8 mouse cellular contexts compared by ENCODE assay signal in the genomic region with DNA sequence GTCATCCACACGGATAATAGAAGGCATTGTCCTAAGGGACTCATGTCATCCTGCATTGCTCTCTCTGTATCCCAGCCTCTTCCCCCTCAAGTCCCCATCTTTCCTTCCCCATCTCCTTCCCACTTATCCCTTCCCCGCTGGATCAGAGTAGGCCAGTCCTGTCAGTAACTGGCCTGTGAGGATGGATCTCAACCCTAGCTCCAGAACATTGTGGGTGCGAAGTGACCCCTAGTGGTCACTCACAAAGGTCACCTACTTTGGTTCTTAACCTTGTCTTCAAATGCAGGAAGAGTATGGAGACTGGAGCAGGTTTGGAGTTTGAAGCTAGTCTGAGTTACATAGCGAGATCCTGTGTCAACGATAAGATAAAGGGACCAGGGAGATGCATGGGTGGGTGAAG. TPM values are rescaled to one million over a fixed set of nuclear protein-coding genes. Genes with fewer than 3 reads are reported as not detected.
A peak's percentile ranks its signal among the peaks of the same experiment; 100 is the strongest.
DNase-seq lines count a peak whose midpoint lies in the region; ATAC-seq lines count a peak whose summit lies in the region.

No protein-coding gene starts in this region.

- H3K4me2 ChIP-seq in midbrain, embryonic 14.5 days (ENCODE audit: low read length), result no peak overlapping the region
- H3K4me2 ChIP-seq in midbrain, embryonic 15.5 days, result no peak overlapping the region
- H3K4me2 ChIP-seq in heart, embryonic 16.5 days (ENCODE audit: low read depth, low read length), result peak overlapping the region; percentile 33; the same call in 1 of the 2 replicates

- H3K9ac ChIP-seq in midbrain, embryonic 14.5 days (replicated peaks; ENCODE audit: low read length), result no peak overlapping the region
- H3K9ac ChIP-seq in midbrain, embryonic 15.5 days, result no peak overlapping the region
- H3K9ac ChIP-seq in heart, embryonic 16.5 days (ENCODE audit: low read length), result no peak overlapping the region

- no peak overlapping the region for H3K4me3 ChIP-seq in midbrain, embryonic 14.5 days (replicated peaks; ENCODE audit: low read depth, low read length)
- H3K4me3 ChIP-seq in midbrain, embryonic 15.5 days, result no peak overlapping the region
- no peak overlapping the region for H3K4me3 ChIP-seq in heart, embryonic 16.5 days (ENCODE audit: low read length)

- DNase-seq in midbrain, embryonic 14.5 days, result peak; percentile 78
- DNase-seq in adrenal gland, adult 2 months, result peak; percentile 54
- peak; percentile 88 for DNase-seq in embryo, embryonic 10 days (ENCODE audit: low spot score)
- peak; percentile 51 to 52 for DNase-seq in layer of hippocampus, postnatal 10 days (ENCODE audit: low spot score in 2 of 2)
- DNase-seq in thymus, postnatal 4 days, result peak; percentile 53

- no peaks in the 10 kb centered on the region for H3K4me1 ChIP-seq in midbrain, embryonic 14.5 days (ENCODE audit: control insufficient read depth, insufficient read depth, low read length)
- no peaks in the 10 kb centered on the region for H3K4me1 ChIP-seq in midbrain, embryonic 15.5 days
- peaks cover 13% of the 10 kb centered on the region for H3K4me1 ChIP-seq in heart, embryonic 16.5 days (ENCODE audit: control insufficient read depth, insufficient read depth, low read length)

- H3K36me3 ChIP-seq in midbrain, embryonic 14.5 days (ENCODE audit: control insufficient read depth, insufficient read depth, low read length), result no peaks in the 10 kb centered on the region
- no peaks in the 10 kb centered on the region for H3K36me3 ChIP-seq in midbrain, embryonic 15.5 days (replicated peaks)
- H3K36me3 ChIP-seq in heart, embryonic 16.5 days (ENCODE audit: control insufficient read depth, insufficient read depth), result no peaks in the 10 kb centered on the region

- no peaks in the 10 kb centered on the region for H3K27me3 ChIP-seq in midbrain, embryonic 14.5 days (ENCODE audit: control insufficient read depth, insufficient read depth, low read length)
- H3K27me3 ChIP-seq in midbrain, embryonic 15.5 days (replicated peaks), result no peaks in the 10 kb centered on the region
- H3K27me3 ChIP-seq in heart, embryonic 16.5 days (ENCODE audit: control insufficient read depth, insufficient read depth, low read length), result no peaks in the 10 kb centered on the region

- WGBS in midbrain, embryonic 14.5 days, result 38% methylated on average over 5 of the region's 5 CpGs
- 38% methylated on average over 5 of the region's 5 CpGs for WGBS in midbrain, embryonic 15.5 days
- WGBS in heart, embryonic 16.5 days, result 16% methylated on average over 5 of the region's 5 CpGs

- H3K9me3 ChIP-seq in midbrain, embryonic 14.5 days (ENCODE audit: control insufficient read depth, low read length), result no peaks in the 10 kb centered on the region
- H3K9me3 ChIP-seq in midbrain, embryonic 15.5 days, result no peaks in the 10 kb centered on the region
- no peaks in the 10 kb centered on the region for H3K9me3 ChIP-seq in heart, embryonic 16.5 days (replicated peaks; ENCODE audit: control insufficient read depth, low read length)

- no peak overlapping the region for H3K27ac ChIP-seq in midbrain, embryonic 14.5 days (replicated peaks; ENCODE audit: low read depth, low read length)
- H3K27ac ChIP-seq in midbrain, embryonic 15.5 days, result no peak overlapping the region
- peak overlapping the region; percentile 71 for H3K27ac ChIP-seq in heart, embryonic 16.5 days (ENCODE audit: low read length)

- no peak for ATAC-seq in midbrain, embryonic 14.5 days (ENCODE audit: low FRiP score, low TSS enrichment)
- ATAC-seq in midbrain, embryonic 15.5 days (replicated peaks), result no peak
- ATAC-seq in heart, embryonic 16.5 days (replicated peaks; ENCODE audit: extremely low read depth, insufficient read depth, low FRiP score), result peak; percentile 64
- peak; percentile 76 for ATAC-seq in megakaryocyte-erythroid progenitor cell, adult 5-6 weeks (replicated peaks; ENCODE audit: low FRiP score, low TSS enrichment, poor library complexity, severe bottlenecking)

RNA-seq across cellular contexts. Expression of a gene that starts 7.7 kb away (rescaled TPM):
- polyA plus RNA-seq in midbrain, embryonic 14.5 days (2014; fragmentation: Nextera tagmentation; extraction: Ambion mirVana), result 0.16 TPM in 1 of 2 replicates, not detected in the other
- not detected in 2 replicates for polyA plus RNA-seq in midbrain, embryonic 15.5 days (2015; fragmentation: Nextera tagmentation; extraction: Ambion mirVana)
- total RNA-seq in adrenal gland, adult 2 months (2021), result under 1 TPM; 0.41 to 0.63 TPM
- polyA plus RNA-seq in adrenal gland, adult 2 months (2012; rRNA removed), result not detected in 2 replicates
- 0.21 and 2.7 TPM in 2 replicates for polyA plus RNA-seq in heart, embryonic 16.5 days (2015; fragmentation: Nextera tagmentation; extraction: Ambion mirVana)
- not detected for total RNA-seq in layer of hippocampus, postnatal 10 days (2021)
- not detected in 2 replicates for total RNA-seq in megakaryocyte-erythroid progenitor cell, adult 5-6 weeks (2014; fragmentation: Nextera tagmentation)
- not detected in 2 replicates for total RNA-seq in megakaryocyte-erythroid progenitor cell, adult 5-6 weeks (2017)

RNA-seq across cellular contexts. Expression of a gene that starts 30.4 kb away (rescaled TPM):
- polyA plus RNA-seq in midbrain, embryonic 14.5 days (2014; fragmentation: Nextera tagmentation; extraction: Ambion mirVana), result 113 and 136 TPM in 2 replicates
- polyA plus RNA-seq in midbrain, embryonic 15.5 days (2015; fragmentation: Nextera tagmentation; extraction: Ambion mirVana), result 151 and 155 TPM in 2 replicates
- 10 to 100 TPM; 40.5 to 58.2 TPM for total RNA-seq in adrenal gland, adult 2 months (2021)
- polyA plus RNA-seq in adrenal gland, adult 2 months (2012; rRNA removed), result 3.4 and 3.8 TPM in 2 replicates
- 101 and 107 TPM in 2 replicates for polyA plus RNA-seq in heart, embryonic 16.5 days (2015; fragmentation: Nextera tagmentation; extraction: Ambion mirVana)
- total RNA-seq in layer of hippocampus, postnatal 10 days (2021), result 10 to 100 TPM; 85.0 to 91.7 TPM
- 59.7 and 60.5 TPM in 2 replicates for total RNA-seq in megakaryocyte-erythroid progenitor cell, adult 5-6 weeks (2014; fragmentation: Nextera tagmentation)
- 178 and 200 TPM in 2 replicates for total RNA-seq in megakaryocyte-erythroid progenitor cell, adult 5-6 weeks (2017)

RNA-seq across cellular contexts. Expression of a gene that starts 47.4 kb away (rescaled TPM):
- polyA plus RNA-seq in midbrain, embryonic 14.5 days (2014; fragmentation: Nextera tagmentation; extraction: Ambion mirVana), result 8.6 and 11.8 TPM in 2 replicates
- 5.3 and 5.4 TPM in 2 replicates for polyA plus RNA-seq in midbrain, embryonic 15.5 days (2015; fragmentation: Nextera tagmentation; extraction: Ambion mirVana)
- 10 to 100 TPM; 34.0 to 37.4 TPM for total RNA-seq in adrenal gland, adult 2 months (2021)
- 14.1 and 15.1 TPM in 2 replicates for polyA plus RNA-seq in adrenal gland, adult 2 months (2012; rRNA removed)
- polyA plus RNA-seq in heart, embryonic 16.5 days (2015; fragmentation: Nextera tagmentation; extraction: Ambion mirVana), result 6.9 and 10.0 TPM in 2 replicates
- total RNA-seq in layer of hippocampus, postnatal 10 days (2021), result 10 to 100 TPM; 78.0 to 78.1 TPM
- 6.8 and 12.2 TPM in 2 replicates for total RNA-seq in megakaryocyte-erythroid progenitor cell, adult 5-6 weeks (2014; fragmentation: Nextera tagmentation)
- total RNA-seq in megakaryocyte-erythroid progenitor cell, adult 5-6 weeks (2017), result 5.9 TPM in 2 replicates

Comparison
In these comparisons a context has a peak if more than half of its experiments do, and no peak if none do; other contexts are left out.
1. ATAC-seq: peak in heart, embryonic 16.5 days (single experiment) and megakaryocyte-erythroid progenitor cell, adult 5-6 weeks (single experiment); none in midbrain, embryonic 14.5 days (single experiment) and midbrain, embryonic 15.5 days (single experiment).
2. RNA of a gene that starts 30.4 kb away (polyA plus RNA-seq): 151 to 155 TPM in midbrain, embryonic 15.5 days, 113 to 136 TPM in midbrain, embryonic 14.5 days and 101 to 107 TPM in heart, embryonic 16.5 days; 3.4 to 3.8 TPM in adrenal gland, adult 2 months; every median in the first group is over 10 times any median in the second.
3. Peak in every context shown above with its lines, with median percentiles within 50 percentile points of each other: DNase-seq.